Mouse (Mus musculus): ENCODE measurements around the gene Osbpl9.

DNA sequence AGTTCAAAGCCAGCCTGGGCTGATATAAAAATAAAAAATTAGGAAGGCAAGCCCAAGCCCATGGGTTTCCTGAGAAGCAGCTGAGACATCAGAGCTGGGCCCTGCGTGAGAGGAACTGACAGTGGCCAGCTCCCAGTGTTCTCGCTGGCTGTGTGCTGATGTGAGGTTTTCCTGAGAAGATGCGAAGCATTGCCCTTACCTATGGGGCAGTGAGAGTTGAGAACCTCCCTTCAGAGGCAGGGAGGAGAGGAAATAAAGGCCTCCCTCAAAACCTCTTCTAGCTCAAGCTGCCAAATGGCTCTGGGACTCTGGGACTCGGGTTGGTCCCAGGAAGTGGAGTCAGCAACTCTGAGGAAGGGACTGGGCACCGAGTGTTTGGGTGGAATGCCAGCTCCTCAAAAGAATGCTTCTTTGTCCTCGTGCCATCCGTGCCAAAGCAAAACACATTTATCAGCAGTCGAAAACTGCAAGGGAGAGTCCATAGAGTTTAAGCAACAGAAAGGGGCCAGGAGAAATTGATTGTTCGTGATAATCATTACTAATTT, 32.8 kb upstream of the Osbpl9 start:
- no peak for TF ChIP-seq POLR2A (IDR thresholded peaks at IDR 0.05; ENCODE audit: low read depth, low read length)
- no peak for TF ChIP-seq ZMIZ1 (IDR thresholded peaks at IDR 0.05; ENCODE audit: low read depth, low read length)
- no peak for TF ChIP-seq ZNF384 (IDR thresholded peaks at IDR 0.05; ENCODE audit: low read depth, low read length)
- TF ChIP-seq CTCF (conservative IDR thresholded peaks at IDR 0.05 in 1 of 2, IDR thresholded peaks at IDR 0.05 in 1 of 2; ENCODE audit: low read depth in 2 of 2, low read length in 2 of 2), result no peak
- TF ChIP-seq EP300 (IDR thresholded peaks at IDR 0.05; ENCODE audit: low read length), result no peak
- TF ChIP-seq GABPA (IDR thresholded peaks at IDR 0.05; ENCODE audit: insufficient replicate concordance, low read depth, low read length), result no peak
- no peak for TF ChIP-seq MEF2A (IDR thresholded peaks at IDR 0.05; ENCODE audit: borderline replicate concordance, low read depth, low read length)
- TF ChIP-seq TCF12 (IDR thresholded peaks at IDR 0.05; ENCODE audit: low read depth, low read length), result no peak
- TF ChIP-seq TBP (conservative IDR thresholded peaks at IDR 0.05; ENCODE audit: low read depth, low read length), result no peak
- TF ChIP-seq POLR2AphosphoS2 (IDR thresholded peaks at IDR 0.05; ENCODE audit: low read depth, low read length), result no peak
- no peak for TF ChIP-seq ELF1 (IDR thresholded peaks at IDR 0.05; ENCODE audit: low read depth, low read length)
- TF ChIP-seq SMC3 (IDR thresholded peaks at IDR 0.05; ENCODE audit: low read depth, low read length), result no peak
- no peak for TF ChIP-seq MAFK (IDR thresholded peaks at IDR 0.05; ENCODE audit: insufficient replicate concordance, low read length)
- TF ChIP-seq E2F4 (IDR thresholded peaks at IDR 0.05; ENCODE audit: insufficient replicate concordance, low read depth, low read length), result no peak

All from CH12.LX (cell line).